Mouse (Mus musculus): ENCODE results near the gene Ptgr2. TPM values are rescaled to one million over a fixed set of nuclear protein-coding genes. Genes with fewer than 3 reads are reported as not detected.

The Ptgr2 gene
- polyA plus RNA-seq, 1 experiment from 2014 or later: 17.4 TPM

GRCm38 (mm10) chr12:84275288-84275687, 9.7 kb upstream of the Ptgr2 start:
- no peak for ATAC-seq (ENCODE audit: low FRiP score, low read depth)
- WGBS: 91% methylated on average over 9 of the region's 9 CpGs

GRCm38 (mm10) chr12:84276288-84276687, 8.7 kb upstream of the Ptgr2 start:
- ATAC-seq (ENCODE audit: low FRiP score, low read depth): no peak
- Histone ChIP-seq H3K27ac (no peak overlapping the region), H3K4me1 (peaks cover 3% of the 10 kb centered on the region; the same call in 1 of the 2 replicates), H3K9me3 (no peaks in the 10 kb centered on the region), H3K4me2 (replicated peaks) (no peak overlapping the region), H3K27me3 (replicated peaks) (no peaks in the 10 kb centered on the region), H3K9ac (no peak overlapping the region), H3K36me3 (no peaks in the 10 kb centered on the region), H3K4me3 (no peak overlapping the region)
- WGBS: 69% methylated on average over 2 of the region's 2 CpGs

More at GRCm38 (mm10) chr12:84275288-84275687, 9.7 kb upstream of the Ptgr2 start:
- H3K4me2 ChIP-seq (replicated peaks): no peak overlapping the region
- no peak overlapping the region for H3K4me3 ChIP-seq
- H3K27ac ChIP-seq: no peak overlapping the region
- no peaks in the 10 kb centered on the region for H3K9me3 ChIP-seq
- H3K9ac ChIP-seq: no peak overlapping the region
- no peaks in the 10 kb centered on the region for H3K27me3 ChIP-seq (replicated peaks)
- H3K4me1 ChIP-seq: peaks cover 3% of the 10 kb centered on the region; the same call in 1 of the 2 replicates
- H3K36me3 ChIP-seq: no peaks in the 10 kb centered on the region

- H3K9ac ChIP-seq: no peak overlapping the region
- WGBS: 80% methylated on average over 4 of the region's 4 CpGs
- H3K4me1 ChIP-seq: peaks cover 3% of the 10 kb centered on the region; the same call in 1 of the 2 replicates
- H3K27ac ChIP-seq: no peak overlapping the region
- no peaks in the 10 kb centered on the region for H3K9me3 ChIP-seq
- no peak overlapping the region for H3K4me3 ChIP-seq
- no peak for ATAC-seq (ENCODE audit: low FRiP score, low read depth)
- H3K36me3 ChIP-seq: no peaks in the 10 kb centered on the region
- no peak overlapping the region for H3K4me2 ChIP-seq (replicated peaks)
- no peaks in the 10 kb centered on the region for H3K27me3 ChIP-seq (replicated peaks)
These were observed 8.2 kb upstream of the Ptgr2 start for GRCm38 (mm10) chr12:84276799-84277198.

GRCm38 (mm10) chr12:84277832-84278231, 7.2 kb upstream of the Ptgr2 start:
- no peaks in the 10 kb centered on the region for H3K27me3 ChIP-seq (replicated peaks)
- peak; percentile 68 for ATAC-seq (ENCODE audit: low FRiP score, low read depth)

GRCm38 (mm10) chr12:84278901-84279300, 6.1 kb upstream of the Ptgr2 start:
- Histone ChIP-seq H3K27ac (no peak overlapping the region), H3K9me3 (no peaks in the 10 kb centered on the region), H3K9ac (no peak overlapping the region), H3K4me1 (peaks cover 3% of the 10 kb centered on the region; the same call in 1 of the 2 replicates), H3K27me3 (replicated peaks) (no peaks in the 10 kb centered on the region), H3K36me3 (no peaks in the 10 kb centered on the region), H3K4me2 (replicated peaks) (no peak overlapping the region), H3K4me3 (no peak overlapping the region)
- WGBS: 86% methylated on average over 7 of the region's 7 CpGs
- ATAC-seq (ENCODE audit: low FRiP score, low read depth): no peak

More at GRCm38 (mm10) chr12:84277832-84278231, 7.2 kb upstream of the Ptgr2 start:
- H3K4me3 ChIP-seq: no peak overlapping the region
- H3K9me3 ChIP-seq: no peaks in the 10 kb centered on the region
- H3K4me1 ChIP-seq: peaks cover 3% of the 10 kb centered on the region; the same call in 1 of the 2 replicates
- no peak overlapping the region for H3K4me2 ChIP-seq (replicated peaks)
- 38% methylated on average over 3 of the region's 3 CpGs for WGBS
- H3K9ac ChIP-seq: no peak overlapping the region
- H3K36me3 ChIP-seq: no peaks in the 10 kb centered on the region
- no peak overlapping the region for H3K27ac ChIP-seq

GRCm38 (mm10) chr12:84284391-84284790, 641 bp upstream of the Ptgr2 start:
- WGBS: 80% methylated on average over 14 of the region's 14 CpGs
- Histone ChIP-seq H3K4me3 (peak overlapping the region; percentile 49; the same call in 1 of the 2 replicates), H3K27ac (no peak overlapping the region), H3K4me1 (peaks cover 9% of the 10 kb centered on the region; the same call in 1 of the 2 replicates), H3K4me2 (replicated peaks) (peak overlapping the region; percentile 74), H3K27me3 (replicated peaks) (no peaks in the 10 kb centered on the region), H3K36me3 (no peaks in the 10 kb centered on the region), H3K9ac (no peak overlapping the region), H3K9me3 (no peaks in the 10 kb centered on the region)
- no peak for ATAC-seq (ENCODE audit: low FRiP score, low read depth)

- Histone ChIP-seq H3K9ac (peak overlapping the region; percentile 54), H3K36me3 (no peaks in the 10 kb centered on the region), H3K27ac (no peak overlapping the region), H3K27me3 (replicated peaks) (no peaks in the 10 kb centered on the region), H3K9me3 (no peaks in the 10 kb centered on the region), H3K4me3 (peak overlapping the region; percentile 49), H3K4me1 (peaks cover 9% of the 10 kb centered on the region; the same call in 1 of the 2 replicates), H3K4me2 (replicated peaks) (peak overlapping the region; percentile 74)
- ATAC-seq (ENCODE audit: low FRiP score, low read depth): 0 out of 2 replicates have a peak, but pooled peaks have one; percentile 4
- WGBS: 39% methylated on average over 8 of the region's 8 CpGs
These were observed 549 bp downstream of the Ptgr2 start for GRCm38 (mm10) chr12:84285593-84285968.

GRCm38 (mm10) chr12:84288461-84288860, 3.4 kb downstream of the Ptgr2 start:
- Histone ChIP-seq H3K36me3 (peaks cover 3% of the 10 kb centered on the region; the same call in 1 of the 2 replicates), H3K4me2 (replicated peaks) (no peak overlapping the region), H3K4me3 (no peak overlapping the region), H3K4me1 (peaks cover 9% of the 10 kb centered on the region; the same call in 1 of the 2 replicates), H3K9me3 (no peaks in the 10 kb centered on the region), H3K27me3 (replicated peaks) (no peaks in the 10 kb centered on the region), H3K9ac (no peak overlapping the region), H3K27ac (no peak overlapping the region)
- WGBS: 50% methylated on average over 3 of the region's 3 CpGs
- no peak for ATAC-seq (ENCODE audit: low FRiP score, low read depth)

GRCm38 (mm10) chr12:84297851-84298250, 12.8 kb downstream of the Ptgr2 start:
- ATAC-seq (ENCODE audit: low FRiP score, low read depth): no peak
- 94% methylated on average over 6 of the region's 6 CpGs for WGBS
- Histone ChIP-seq H3K4me1 (no peaks in the 10 kb centered on the region), H3K4me3 (no peak overlapping the region), H3K27me3 (replicated peaks) (no peaks in the 10 kb centered on the region), H3K4me2 (replicated peaks) (no peak overlapping the region), H3K9me3 (no peaks in the 10 kb centered on the region), H3K27ac (no peak overlapping the region), H3K9ac (no peak overlapping the region), H3K36me3 (peaks cover 19% of the 10 kb centered on the region; the same call in 1 of the 2 replicates)

- no peak for ATAC-seq (ENCODE audit: low FRiP score, low read depth)
- Histone ChIP-seq H3K27me3 (replicated peaks) (no peaks in the 10 kb centered on the region), H3K4me3 (no peak overlapping the region), H3K27ac (no peak overlapping the region), H3K9ac (no peak overlapping the region), H3K4me2 (replicated peaks) (no peak overlapping the region), H3K9me3 (no peaks in the 10 kb centered on the region), H3K4me1 (no peaks in the 10 kb centered on the region), H3K36me3 (peaks cover 16% of the 10 kb centered on the region; the same call in 1 of the 2 replicates)
- WGBS: 97% methylated on average over 2 of the region's 2 CpGs
These were observed 14.2 kb downstream of the Ptgr2 start for GRCm38 (mm10) chr12:84299265-84299664.

GRCm38 (mm10) chr12:84304101-84304500, 19.1 kb downstream of the Ptgr2 start:
- H3K4me1 ChIP-seq: no peaks in the 10 kb centered on the region
- WGBS: 89% methylated on average over 5 of the region's 5 CpGs
- ATAC-seq (ENCODE audit: low FRiP score, low read depth): no peak
- H3K36me3 ChIP-seq: peaks cover 17% of the 10 kb centered on the region
- H3K9ac ChIP-seq: no peak overlapping the region
- H3K27me3 ChIP-seq (replicated peaks): no peaks in the 10 kb centered on the region
- no peak overlapping the region for H3K4me2 ChIP-seq (replicated peaks)
- H3K4me3 ChIP-seq: no peak overlapping the region
- no peak overlapping the region for H3K27ac ChIP-seq
- no peaks in the 10 kb centered on the region for H3K9me3 ChIP-seq

- H3K27ac ChIP-seq: no peak overlapping the region
- H3K4me1 ChIP-seq: no peaks in the 10 kb centered on the region
- no peak for ATAC-seq (ENCODE audit: low FRiP score, low read depth)
- no peaks in the 10 kb centered on the region for H3K27me3 ChIP-seq (replicated peaks)
- no peak overlapping the region for H3K4me3 ChIP-seq
- H3K9ac ChIP-seq: no peak overlapping the region
- H3K36me3 ChIP-seq: peaks cover 17% of the 10 kb centered on the region
- no peak overlapping the region for H3K4me2 ChIP-seq (replicated peaks)
- WGBS: 85% methylated on average over 1 of the region's 1 CpGs
- no peaks in the 10 kb centered on the region for H3K9me3 ChIP-seq
These were observed 19.5 kb downstream of the Ptgr2 start for GRCm38 (mm10) chr12:84304554-84304953.

GRCm38 (mm10) chr12:84311306-84311705, 26.3 kb downstream of the Ptgr2 start:
- Histone ChIP-seq H3K36me3 (peaks cover 3% of the 10 kb centered on the region; the same call in 1 of the 2 replicates), H3K4me1 (peaks cover 3% of the 10 kb centered on the region; the same call in 1 of the 2 replicates), H3K27me3 (replicated peaks) (no peaks in the 10 kb centered on the region), H3K9me3 (no peaks in the 10 kb centered on the region), H3K4me2 (replicated peaks) (no peak overlapping the region), H3K27ac (no peak overlapping the region), H3K9ac (no peak overlapping the region), H3K4me3 (no peak overlapping the region)
- WGBS: 67% methylated on average over 5 of the region's 5 CpGs
- ATAC-seq (ENCODE audit: low FRiP score, low read depth): no peak

Data from neural tube, embryonic 12.5 days (tissue).